Mouse (Mus musculus) hindbrain, embryonic 11.5 days (tissue): ENCODE measurements around the gene Fcgrt. TPM values are rescaled to one million over a fixed set of nuclear protein-coding genes. Genes with fewer than 3 reads are reported as not detected.

Experiments used
- ATAC-seq: fragments of 200-750 bp; cut with Nextera tagmentation; 2 replicates; pipeline ENCODE4 v1.8.0; 2017; ENCODE audit warnings: mild to moderate bottlenecking, moderate TSS enrichment, moderate library complexity; ENCODE audit not compliant: low FRiP score
- DNase-seq: peaks from one replicate; pipeline ENCODE4 v3.0.0-alpha.2; 2015; ENCODE audit warnings: low spot score
- H3K27ac ChIP-seq: fragments of 300-500 bp; sonication (generic); 2 replicates; pipeline ENCODE4 v1.5.1; 2014; ENCODE audit warnings: mild to moderate bottlenecking, low read depth, low read length
- H3K27me3 ChIP-seq: fragments of 300-500 bp; sonication (generic); 2 replicates; pipeline ENCODE4 v1.6.1; 2014; ENCODE audit warnings: mild to moderate bottlenecking, low read length, moderate library complexity, mixed read lengths; ENCODE audit not compliant: control insufficient read depth, insufficient read depth
- H3K36me3 ChIP-seq: fragments of 300-500 bp; sonication (generic); 2 replicates; pipeline ENCODE4 v1.6.1; 2014; ENCODE audit warnings: mild to moderate bottlenecking, low read length, moderate library complexity, mixed read lengths; ENCODE audit not compliant: control insufficient read depth, insufficient read depth
- H3K4me1 ChIP-seq: fragments of 300-500 bp; sonication (generic); replicated peaks from 2 replicates; pipeline ENCODE4 v1.6.1; 2014; ENCODE audit warnings: low read length, mixed read lengths; ENCODE audit not compliant: control insufficient read depth, insufficient read depth
- H3K4me2 ChIP-seq: fragments of 300-500 bp; sonication (generic); replicated peaks from 2 replicates; pipeline ENCODE4 v1.6.1; 2014; ENCODE audit warnings: mild to moderate bottlenecking, low read depth, low read length
- H3K4me3 ChIP-seq: fragments of 300-500 bp; sonication (generic); 2 replicates; pipeline ENCODE4 v1.5.1; 2014; ENCODE audit warnings: low read depth, low read length
- H3K9ac ChIP-seq: fragments of 300-500 bp; sonication (generic); 2 replicates; pipeline ENCODE4 v1.6.1; 2014; ENCODE audit warnings: low read depth, low read length
- H3K9me3 ChIP-seq: fragments of 300-500 bp; sonication (generic); 2 replicates; pipeline ENCODE4 v1.6.1; 2016; ENCODE audit warnings: low read length; ENCODE audit not compliant: control insufficient read depth
- WGBS: fragments of 180-500 bp; shearing (Covaris S2); extraction: QIAGEN DNeasy Blood & Tissue Kit; methylation state at CpG from one replicate; pipeline ENCODE4 v1.1.7; 2014; 5-methylcytosine and 5-hydroxymethylcytosine counted together
- polyA plus RNA-seq: library from polyadenylated mRNA; unstranded; fragments of >200 nt; fragmentation: Nextera tagmentation; extraction: Ambion mirVana; gene quantifications from 2 replicates; pipeline ENCODE4 v1.2.1, GENCODE M21; 2014

The Fcgrt gene
- polyA plus RNA-seq, 1 experiment from 2014 or later = 13.2 TPM

DNA sequence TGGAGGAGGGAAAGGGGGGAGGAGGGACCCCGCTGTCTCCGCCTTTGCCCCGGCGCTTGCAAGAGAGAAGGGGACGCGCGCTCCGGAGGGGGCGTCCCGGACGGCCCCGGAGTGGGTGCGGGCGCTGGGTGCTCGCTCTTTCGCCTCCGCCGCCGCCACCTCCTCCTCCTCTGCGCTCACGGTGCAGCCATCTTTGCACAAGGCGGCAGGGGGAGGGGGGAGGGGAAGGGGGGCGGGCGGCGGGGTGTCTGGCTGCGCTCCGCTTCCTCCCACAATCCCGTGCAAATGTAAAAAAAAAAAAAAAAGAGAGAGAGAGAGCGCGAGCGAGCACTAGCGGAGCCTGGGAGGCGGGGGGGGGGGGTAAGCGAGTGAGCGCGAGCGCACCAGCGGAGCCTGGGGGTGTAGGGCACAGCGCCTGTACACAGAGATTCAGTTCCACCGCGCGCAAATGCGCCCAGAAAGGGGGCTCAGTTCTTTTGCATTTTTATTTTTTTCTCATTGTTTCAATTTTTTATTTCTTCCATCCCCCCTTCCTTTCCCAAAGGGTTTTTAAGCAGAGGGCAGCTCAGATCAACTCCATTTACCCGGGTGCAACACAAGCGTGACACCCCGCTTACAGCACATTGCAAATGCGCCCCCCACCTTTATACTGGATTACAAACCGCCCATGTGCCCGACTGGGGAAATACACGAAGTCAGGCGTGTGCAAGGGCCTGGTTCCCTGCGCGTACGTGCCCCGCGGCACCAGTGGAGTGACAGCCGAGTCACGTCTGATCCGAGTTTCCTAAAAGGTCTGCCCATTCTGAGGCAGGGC lies 50.3 kb downstream of the Fcgrt start:
- peak overlapping the region; percentile 96 for H3K4me2 ChIP-seq
- ATAC-seq = peak; percentile 44
- H3K36me3 ChIP-seq = peaks cover 18% of the 10 kb centered on the region
- H3K9ac ChIP-seq = peak overlapping the region; percentile 81
- H3K4me1 ChIP-seq = 0 out of 2 replicates have a peak, but pooled peaks cover 3% of the 10 kb centered on the region
- H3K27me3 ChIP-seq = no peaks in the 10 kb centered on the region
- H3K9me3 ChIP-seq = no peaks in the 10 kb centered on the region
- H3K4me3 ChIP-seq = peak overlapping the region; percentile 92
- WGBS = under 1% methylated on average over 31 of the region's 59 CpGs
- peak overlapping the region; percentile 98 for H3K27ac ChIP-seq
- DNase-seq = no peak

DNA sequence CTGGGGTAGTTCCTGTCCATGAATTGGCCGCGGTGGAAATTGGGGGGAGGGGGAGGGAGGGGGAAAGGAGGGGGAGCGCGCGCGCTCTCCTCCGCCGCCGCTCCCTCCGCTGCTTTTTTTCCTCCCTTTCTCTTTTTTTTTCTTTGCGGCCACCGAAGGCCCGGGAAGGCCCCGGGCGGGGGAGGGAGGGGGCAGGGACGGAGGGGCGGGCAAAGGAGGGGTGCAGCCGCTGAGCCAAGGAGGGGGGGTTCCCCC lies 50.9 kb downstream of the Fcgrt start, which contains the start of gene Prr12:
Gene Prr12 (minus strand): TSS at position 20 of the 255 bp plus-strand sequence.
- no peaks in the 10 kb centered on the region for H3K27me3 ChIP-seq
- ATAC-seq (no peak), DNase-seq (peak; percentile 76)
- H3K4me3 ChIP-seq = peak within 1 kb of the TSS; percentile 92
- 0% methylated on average over 6 of the region's 18 CpGs for WGBS
- H3K4me2 ChIP-seq = peak within 1 kb of the TSS; percentile 96
- peak within 1 kb of the TSS; percentile 98 for H3K27ac ChIP-seq
- peaks cover 24% of the 10 kb centered on the region for H3K36me3 ChIP-seq
- no peaks in the 10 kb centered on the region for H3K9me3 ChIP-seq
- H3K4me1 ChIP-seq = 0 out of 2 replicates have a peak, but pooled peaks cover 3% of the 10 kb centered on the region
- peak within 1 kb of the TSS; percentile 81 for H3K9ac ChIP-seq

DNA sequence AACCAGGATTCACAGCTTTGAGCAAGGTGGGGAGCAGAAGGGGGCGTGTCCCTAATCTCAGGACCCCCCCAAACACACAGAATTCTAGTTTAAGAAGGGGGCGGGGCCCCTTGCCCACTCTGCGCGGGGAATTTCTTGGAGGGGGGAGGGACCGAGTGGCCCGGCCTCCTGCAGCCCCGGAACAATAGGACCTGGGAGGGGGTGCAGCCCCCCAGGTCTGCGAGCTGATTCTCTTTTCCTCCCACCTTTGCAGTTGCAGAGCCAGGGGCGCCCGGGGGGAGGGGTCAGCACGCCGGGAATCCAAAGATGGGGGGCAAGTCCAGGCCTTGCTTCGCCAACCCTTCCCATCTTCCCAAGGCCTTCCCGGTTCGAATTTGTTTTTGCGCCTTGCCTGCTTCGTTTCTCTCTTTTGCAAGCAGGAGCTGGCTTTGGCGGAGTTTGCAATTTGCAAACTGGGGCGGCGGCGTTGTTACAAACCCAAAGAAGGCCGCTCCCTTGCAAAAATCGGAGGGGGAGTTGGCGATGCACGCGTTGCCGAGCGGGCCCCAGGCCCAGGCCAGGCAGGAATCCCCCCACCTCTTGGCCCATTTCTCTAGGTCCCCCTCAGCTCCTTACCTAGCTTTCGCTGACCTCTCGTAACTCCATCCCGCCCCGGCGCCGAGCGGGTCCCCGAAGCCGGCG lies 51.3 kb downstream of the Fcgrt start:
- peak overlapping the region; percentile 96 for H3K4me2 ChIP-seq
- H3K27ac ChIP-seq = peak overlapping the region; percentile 98
- 2% methylated on average over 38 of the region's 38 CpGs for WGBS
- H3K4me1 ChIP-seq = 0 out of 2 replicates have a peak, but pooled peaks cover 3% of the 10 kb centered on the region
- DNase-seq (peak; percentile 72), ATAC-seq (no peak)
- peaks cover 27% of the 10 kb centered on the region for H3K36me3 ChIP-seq
- H3K9me3 ChIP-seq = no peaks in the 10 kb centered on the region
- no peaks in the 10 kb centered on the region for H3K27me3 ChIP-seq
- peak overlapping the region; percentile 92 for H3K4me3 ChIP-seq
- peak overlapping the region; percentile 81 for H3K9ac ChIP-seq

DNA sequence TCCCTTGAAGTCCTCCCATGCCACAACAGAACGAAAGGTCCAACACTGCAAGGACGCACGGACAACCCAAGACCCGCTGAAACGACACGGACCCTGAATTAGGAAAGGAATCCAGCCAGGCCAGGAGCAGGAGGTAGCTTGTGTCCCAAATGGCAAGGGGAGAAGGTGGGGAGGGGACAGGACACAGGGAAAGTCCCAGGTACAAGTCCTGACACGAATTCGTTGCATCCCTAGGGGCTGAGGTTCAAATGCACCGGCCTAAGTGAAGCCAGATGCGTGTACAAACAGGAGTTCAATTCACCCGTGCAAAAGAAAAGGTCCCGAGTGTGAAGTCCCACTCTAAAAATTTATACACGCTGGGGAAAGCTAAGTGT lies 52.1 kb downstream of the Fcgrt start:
- peak overlapping the region; percentile 98 for H3K27ac ChIP-seq
- DNase-seq = peak; percentile 39

DNA sequence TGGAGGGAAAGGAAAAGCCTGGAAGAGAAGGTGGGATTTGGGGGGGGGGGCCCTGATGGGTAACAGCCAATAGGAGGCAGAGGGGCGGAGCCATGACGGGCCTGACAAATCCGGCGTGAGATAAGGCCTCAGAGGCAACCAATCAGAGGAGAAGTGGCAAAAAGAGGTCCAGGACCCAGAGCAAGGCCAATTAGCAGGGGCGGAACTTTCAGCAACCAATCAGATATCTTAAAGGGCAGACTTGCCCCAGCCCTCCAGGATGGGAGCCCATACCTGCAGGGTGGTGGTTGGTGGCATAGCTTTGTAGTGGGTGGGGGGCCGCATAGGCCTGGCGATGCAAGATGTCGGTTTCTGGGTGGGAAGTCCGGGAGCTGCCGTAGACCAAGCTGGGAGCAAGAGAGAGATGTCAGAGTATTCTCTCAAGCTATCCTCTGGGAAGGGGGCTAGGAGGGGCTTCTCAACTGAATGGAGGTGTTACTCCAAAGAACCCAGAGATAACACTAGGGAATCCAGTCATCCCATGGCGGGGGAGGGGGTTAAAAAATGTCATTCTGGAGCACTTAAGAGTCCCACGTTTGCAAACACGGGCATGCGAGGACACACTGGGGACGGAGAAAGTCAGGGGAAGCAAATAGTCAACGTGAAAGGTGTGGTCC lies 52.6 kb downstream of the Fcgrt start:
- DNase-seq (peak; percentile 88), ATAC-seq (peak; percentile 57)
- Histone ChIP-seq H3K4me1 (0 out of 2 replicates have a peak, but pooled peaks cover 3% of the 10 kb centered on the region), H3K36me3 (peaks cover 35% of the 10 kb centered on the region), H3K4me3 (peak overlapping the region; percentile 92), H3K9ac (peak overlapping the region; percentile 81), H3K27ac (peak overlapping the region; percentile 98), H3K9me3 (no peaks in the 10 kb centered on the region), H3K4me2 (peak overlapping the region; percentile 96), H3K27me3 (no peaks in the 10 kb centered on the region)
- WGBS = 4% methylated on average over 16 of the region's 16 CpGs

More for the DNA sequence above, 52.1 kb downstream of the Fcgrt start:
- 0 out of 2 replicates have a peak, but pooled peaks cover 3% of the 10 kb centered on the region for H3K4me1 ChIP-seq
- peaks cover 31% of the 10 kb centered on the region for H3K36me3 ChIP-seq
- WGBS = 3% methylated on average over 13 of the region's 13 CpGs
- no peak for ATAC-seq
- no peaks in the 10 kb centered on the region for H3K9me3 ChIP-seq
- H3K4me2 ChIP-seq = peak overlapping the region; percentile 96
- H3K9ac ChIP-seq = peak overlapping the region; percentile 81
- H3K4me3 ChIP-seq = peak overlapping the region; percentile 92
- H3K27me3 ChIP-seq = no peaks in the 10 kb centered on the region

DNA sequence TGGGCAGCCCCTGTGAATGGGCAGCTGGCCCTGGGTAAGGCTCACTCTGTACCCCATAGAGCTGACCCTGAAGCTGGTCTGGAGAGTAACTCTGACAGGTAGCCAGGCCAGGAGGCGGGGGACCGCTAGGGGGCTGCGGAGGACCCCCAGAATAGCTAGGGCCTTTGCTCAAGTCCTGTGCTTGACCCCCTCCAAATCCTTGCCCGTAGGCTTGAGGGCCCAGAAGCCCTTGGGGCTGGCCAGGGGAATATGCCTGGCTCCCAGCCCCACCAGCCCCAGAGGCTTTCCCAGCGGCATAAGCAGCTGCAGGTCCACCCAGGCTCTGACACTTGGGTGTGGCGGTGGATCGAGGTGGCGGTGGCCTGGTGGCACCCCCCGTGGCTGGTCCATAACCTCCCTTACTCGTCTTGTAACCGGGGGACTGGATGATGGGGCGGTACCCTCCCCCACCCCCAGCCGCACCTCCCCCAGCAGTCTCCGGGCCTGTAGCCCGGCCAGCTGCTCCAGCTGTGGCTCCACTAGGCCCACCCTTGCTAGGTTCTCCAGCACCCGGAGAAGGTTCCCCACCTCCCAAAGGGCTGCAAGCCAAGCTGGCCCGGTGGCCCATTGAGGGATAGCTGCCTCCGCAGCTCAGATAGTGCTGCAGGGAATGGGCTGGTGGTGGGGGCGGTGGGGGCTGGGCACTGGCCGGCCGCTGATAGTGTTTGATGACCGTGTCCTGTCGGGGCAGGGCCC lies 54.6 kb downstream of the Fcgrt start:
- 0 out of 2 replicates have a peak, but pooled peaks cover 3% of the 10 kb centered on the region for H3K4me1 ChIP-seq
- H3K9ac ChIP-seq = no peak overlapping the region
- H3K36me3 ChIP-seq = peaks cover 50% of the 10 kb centered on the region
- ATAC-seq = no peak
- H3K27me3 ChIP-seq = no peaks in the 10 kb centered on the region
- no peak overlapping the region for H3K4me3 ChIP-seq
- H3K27ac ChIP-seq = no peak overlapping the region
- no peaks in the 10 kb centered on the region for H3K9me3 ChIP-seq
- no peak overlapping the region for H3K4me2 ChIP-seq
- 94% methylated on average over 23 of the region's 23 CpGs for WGBS
- DNase-seq = no peak

DNA sequence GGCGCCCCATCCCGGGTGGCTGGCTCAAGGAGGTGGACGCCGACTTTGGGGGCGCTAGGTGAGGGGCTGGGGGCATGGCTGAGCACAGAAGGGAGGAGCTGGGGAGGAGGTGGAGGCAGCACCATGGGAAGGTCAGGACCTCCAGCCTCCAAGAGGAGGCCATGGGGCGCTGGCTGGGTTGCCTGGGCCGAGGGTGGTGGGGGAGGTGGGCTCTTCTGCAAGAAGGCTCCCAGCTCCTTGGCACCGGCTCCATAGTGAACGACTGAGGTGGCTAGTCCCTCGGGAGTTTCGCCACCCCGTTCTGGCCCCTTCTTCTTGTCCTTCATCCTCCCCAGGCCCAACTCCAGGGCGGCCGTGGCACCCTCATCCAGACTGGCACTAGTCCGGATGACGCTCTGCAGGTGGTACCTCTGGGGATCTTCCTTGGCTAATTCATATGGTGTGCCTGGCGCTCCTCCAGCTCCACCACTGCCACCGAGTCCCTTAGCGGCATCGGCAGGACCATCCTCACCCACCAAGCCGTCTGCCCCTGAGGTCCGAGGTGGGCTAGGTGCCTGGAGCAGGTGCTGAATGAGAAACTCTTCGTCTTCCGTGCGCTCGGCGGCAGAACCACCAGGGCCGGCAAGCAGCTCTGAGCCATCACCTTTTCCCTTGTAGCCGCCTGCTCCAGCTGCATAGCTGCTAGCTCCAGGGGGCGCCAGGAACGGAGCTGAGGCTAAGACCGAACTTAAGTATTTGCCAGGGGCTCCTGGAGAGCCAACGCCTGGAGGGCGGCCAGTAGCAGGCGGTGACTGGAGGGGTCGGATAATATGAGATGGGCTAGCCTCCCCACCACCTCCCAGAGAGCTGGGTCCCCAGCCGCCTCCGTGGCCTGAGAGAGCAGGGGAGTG lies 55.4 kb downstream of the Fcgrt start:
- H3K9me3 ChIP-seq = no peaks in the 10 kb centered on the region
- H3K4me3 ChIP-seq = no peak overlapping the region
- ATAC-seq (no peak), DNase-seq (no peak)
- no peak overlapping the region for H3K9ac ChIP-seq
- H3K27ac ChIP-seq = no peak overlapping the region
- 0 out of 2 replicates have a peak, but pooled peaks cover 3% of the 10 kb centered on the region for H3K4me1 ChIP-seq
- peaks cover 53% of the 10 kb centered on the region for H3K36me3 ChIP-seq
- 94% methylated on average over 38 of the region's 38 CpGs for WGBS
- no peak overlapping the region for H3K4me2 ChIP-seq
- no peaks in the 10 kb centered on the region for H3K27me3 ChIP-seq
